Mouse (Mus musculus) hindbrain, embryonic 10.5 days (tissue): Measurements from ENCODE around the gene Ier3. TPM values are rescaled to one million over a fixed set of nuclear protein-coding genes. Genes with fewer than 3 reads are reported as not detected.
"Not testable (repeated sequence)": the region's sequence is repeated elsewhere in the genome, so short reads cannot be mapped to it uniquely, and the experiment has no call there.

Experiments
- DNase-seq: peaks from one replicate; pipeline ENCODE4 v3.0.0-alpha.2; 2017; ENCODE audit warnings: low spot score
- H3K27ac ChIP-seq: fragments of 300-500 bp; sonication (generic); 2 replicates; pipeline ENCODE4 v1.5.1; 2016; ENCODE audit warnings: mild to moderate bottlenecking, moderate library complexity
- H3K27me3 ChIP-seq: fragments of 300-500 bp; sonication (generic); 2 replicates; pipeline ENCODE4 v1.6.1; 2016; ENCODE audit warnings: mild to moderate bottlenecking; ENCODE audit not compliant: poor library complexity, insufficient read depth, severe bottlenecking
- H3K36me3 ChIP-seq: fragments of 300-500 bp; sonication (generic); 2 replicates; pipeline ENCODE4 v1.6.1; 2016; ENCODE audit warnings: mild to moderate bottlenecking, moderate library complexity
- H3K4me1 ChIP-seq: fragments of 300-500 bp; sonication (generic); replicated peaks from 2 replicates; pipeline ENCODE4 v1.6.1; 2016; ENCODE audit warnings: mild to moderate bottlenecking
- H3K4me3 ChIP-seq: fragments of 300-500 bp; sonication (generic); 2 replicates; pipeline ENCODE4 v1.5.1; 2016; ENCODE audit warnings: mild to moderate bottlenecking, moderate library complexity
- H3K9me3 ChIP-seq: fragments of 300-500 bp; sonication (generic); 2 replicates; pipeline ENCODE4 v1.6.1; 2016; ENCODE audit warnings: mild to moderate bottlenecking, moderate library complexity
- WGBS: fragments of 180-500 bp; shearing (Covaris S2); methylation state at CpG from one replicate; pipeline ENCODE4 v1.1.7; 2016; 5-methylcytosine and 5-hydroxymethylcytosine counted together
- polyA plus RNA-seq: library from polyadenylated mRNA; unstranded; fragments of >200 nt; fragmentation: Nextera tagmentation; extraction: Ambion mirVana; gene quantifications from 2 replicates; pipeline ENCODE4 v1.2.1, GENCODE M21; 2016

The Ier3 gene
- polyA plus RNA-seq, 1 experiment from 2014 or later, result 4.8 TPM

GRCm38 (mm10) chr17:35833239-35833751 lies 11.8 kb downstream of the Ier3 start:
- Histone ChIP-seq H3K9me3 (no peaks in the 10 kb centered on the region), H3K4me1 (peaks cover 42% of the 10 kb centered on the region), H3K27me3 (no peaks in the 10 kb centered on the region), H3K4me3 (peak overlapping the region; percentile 90; the same call in 1 of the 2 replicates), H3K27ac (no peak overlapping the region), H3K36me3 (peaks cover 81% of the 10 kb centered on the region)
- WGBS, result 28% methylated on average over 5 of the region's 5 CpGs
- DNase-seq, result peak; percentile 39

- no peak for DNase-seq
- H3K27me3 ChIP-seq, result no peaks in the 10 kb centered on the region
- peaks cover 46% of the 10 kb centered on the region for H3K4me1 ChIP-seq
- H3K9me3 ChIP-seq, result no peaks in the 10 kb centered on the region
- no peak overlapping the region for H3K27ac ChIP-seq
- 66% methylated on average over 5 of the region's 5 CpGs for WGBS
- H3K36me3 ChIP-seq, result peaks cover 78% of the 10 kb centered on the region
- H3K4me3 ChIP-seq, result peak overlapping the region; percentile 90
Observed at GRCm38 (mm10) chr17:35833894-35834293, 12.4 kb downstream of the Ier3 start.

- no peak for DNase-seq
- 83% methylated on average over 26 of the region's 26 CpGs for WGBS
Observed at GRCm38 (mm10) chr17:35834696-35835422, 13.4 kb downstream of the Ier3 start.

GRCm38 (mm10) chr17:35835424-35836140 lies 14.1 kb downstream of the Ier3 start:
- peaks cover 65% of the 10 kb centered on the region for H3K36me3 ChIP-seq
- WGBS, result 85% methylated on average over 26 of the region's 26 CpGs
- H3K27ac ChIP-seq, result peak overlapping the region; percentile 3; the same call in 1 of the 2 replicates

More at GRCm38 (mm10) chr17:35834696-35835422, 13.4 kb downstream of the Ier3 start:
- Histone ChIP-seq H3K4me1 (peaks cover 51% of the 10 kb centered on the region), H3K36me3 (peaks cover 72% of the 10 kb centered on the region), H3K27me3 (no peaks in the 10 kb centered on the region), H3K27ac (0 out of 2 replicates have a peak overlapping the region, but pooled peaks have one; percentile 3), H3K9me3 (no peaks in the 10 kb centered on the region), H3K4me3 (peak overlapping the region; percentile 90)

DNA sequence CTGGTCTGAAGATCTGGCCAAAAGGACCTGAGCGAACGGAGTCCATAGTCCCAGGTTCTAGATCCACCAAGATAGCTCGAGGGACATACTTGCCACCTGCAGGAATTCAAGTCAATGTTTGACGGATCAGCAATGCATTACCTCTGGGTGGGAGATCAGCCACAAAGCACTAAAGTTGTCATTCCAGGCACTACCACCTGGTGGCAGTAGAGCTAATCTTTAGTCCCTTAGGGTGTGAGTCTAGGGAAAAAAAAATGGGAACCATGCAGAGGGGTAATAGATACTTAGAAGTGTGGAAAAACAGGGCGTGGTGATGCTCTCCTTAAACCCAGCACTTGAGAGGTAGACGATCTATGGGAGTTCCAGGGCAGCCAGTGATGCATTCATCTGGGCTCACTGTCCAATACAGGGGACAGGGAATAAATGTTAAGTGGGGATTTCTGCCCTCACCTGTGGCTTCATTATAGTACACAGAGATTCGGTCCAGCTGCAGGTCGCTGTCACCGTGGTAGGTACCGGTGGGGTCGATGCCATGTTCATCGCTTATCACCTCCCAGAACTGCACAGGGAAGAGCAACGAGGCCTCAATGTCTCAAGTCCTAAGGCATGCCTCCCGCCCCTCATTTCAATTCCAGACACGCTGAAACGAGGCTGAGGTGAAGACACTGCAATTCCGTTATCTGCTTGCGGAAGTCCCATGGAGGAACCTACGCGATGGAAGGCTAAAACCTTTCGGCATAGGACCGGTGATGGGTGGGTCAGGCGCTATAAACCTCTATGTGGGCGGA lies 14.9 kb downstream of the Ier3 start:
- H3K4me1 ChIP-seq, result peaks cover 41% of the 10 kb centered on the region
- 11% methylated on average over 24 of the region's 24 CpGs for WGBS
- DNase-seq, result peak; percentile 75
- no peaks in the 10 kb centered on the region for H3K9me3 ChIP-seq
- peaks cover 57% of the 10 kb centered on the region for H3K36me3 ChIP-seq
- H3K27me3 ChIP-seq, result no peaks in the 10 kb centered on the region
- H3K4me3 ChIP-seq, result peak overlapping the region; percentile 90
- H3K27ac ChIP-seq, result peak overlapping the region; percentile 99

More at GRCm38 (mm10) chr17:35835424-35836140, 14.1 kb downstream of the Ier3 start:
- H3K9me3 ChIP-seq, result no peaks in the 10 kb centered on the region
- H3K4me3 ChIP-seq, result peak overlapping the region; percentile 90
- no peaks in the 10 kb centered on the region for H3K27me3 ChIP-seq
- DNase-seq, result no peak
- peaks cover 46% of the 10 kb centered on the region for H3K4me1 ChIP-seq

DNA sequence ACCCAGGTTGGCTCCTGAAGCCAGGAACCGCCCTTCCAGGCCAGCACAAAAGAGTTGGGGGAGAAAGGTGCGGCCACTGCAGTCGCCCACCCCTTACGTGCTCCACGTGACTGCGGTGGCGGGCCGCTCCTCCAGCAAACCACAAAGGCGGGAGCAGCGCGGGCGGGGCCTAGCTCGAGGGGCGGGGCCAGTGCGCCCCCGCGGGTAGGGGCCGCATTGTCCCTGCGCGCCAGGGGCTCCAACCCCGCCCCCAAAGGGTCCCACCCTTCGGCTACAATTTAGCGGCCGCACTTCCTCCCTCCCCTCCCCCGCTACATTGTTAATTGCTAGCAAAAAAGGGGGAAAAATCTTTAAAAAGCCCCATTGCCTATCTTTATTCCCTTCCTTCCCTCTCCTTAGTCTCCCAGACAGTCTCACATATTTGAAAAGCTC lies 15.5 kb downstream of the Ier3 start:
- Histone ChIP-seq H3K36me3 (peaks cover 50% of the 10 kb centered on the region), H3K9me3 (no peaks in the 10 kb centered on the region), H3K4me1 (peaks cover 43% of the 10 kb centered on the region), H3K4me3 (peak overlapping the region; percentile 90), H3K27ac (peak overlapping the region; percentile 99), H3K27me3 (no peaks in the 10 kb centered on the region)
- under 1% methylated on average over 25 of the region's 25 CpGs for WGBS
- DNase-seq, result peak; percentile 92

GRCm38 (mm10) chr17:35837487-35837886 lies 16.0 kb downstream of the Ier3 start:
- Histone ChIP-seq H3K4me1 (peaks cover 48% of the 10 kb centered on the region), H3K27ac (peak overlapping the region; percentile 99), H3K36me3 (peaks cover 46% of the 10 kb centered on the region), H3K27me3 (no peaks in the 10 kb centered on the region), H3K9me3 (no peaks in the 10 kb centered on the region), H3K4me3 (peak overlapping the region; percentile 90)
- peak; percentile 63 for DNase-seq
- WGBS, result under 1% methylated on average over 18 of the region's 18 CpGs

- Histone ChIP-seq H3K4me3 (peak within 1 kb of the TSS; percentile 90), H3K4me1 (peaks cover 54% of the 10 kb centered on the region), H3K9me3 (no peaks in the 10 kb centered on the region), H3K27me3 (no peaks in the 10 kb centered on the region), H3K36me3 (peaks cover 39% of the 10 kb centered on the region), H3K27ac (peak within 1 kb of the TSS; percentile 99)
- peak; percentile 96 for DNase-seq
- WGBS, result 1% methylated on average over 29 of the region's 29 CpGs
Observed at GRCm38 (mm10) chr17:35838122-35838544, 16.6 kb downstream of the Ier3 start, which contains the start of gene Tubb5. Gene Tubb5 (minus strand): TSS chr17:35838306.

GRCm38 (mm10) chr17:35838570-35838969 lies 17.1 kb downstream of the Ier3 start:
- whole genome bisulfite sequencing, result 3% methylated on average over 5 of the region's 5 CpGs
- Histone ChIP-seq H3K9me3 (no peaks in the 10 kb centered on the region), H3K27me3 (no peaks in the 10 kb centered on the region), H3K36me3 (peaks cover 35% of the 10 kb centered on the region), H3K27ac (peak overlapping the region; percentile 99), H3K4me3 (peak overlapping the region; percentile 90), H3K4me1 (peaks cover 56% of the 10 kb centered on the region)
- peak; percentile 55 for DNase-seq

DNA sequence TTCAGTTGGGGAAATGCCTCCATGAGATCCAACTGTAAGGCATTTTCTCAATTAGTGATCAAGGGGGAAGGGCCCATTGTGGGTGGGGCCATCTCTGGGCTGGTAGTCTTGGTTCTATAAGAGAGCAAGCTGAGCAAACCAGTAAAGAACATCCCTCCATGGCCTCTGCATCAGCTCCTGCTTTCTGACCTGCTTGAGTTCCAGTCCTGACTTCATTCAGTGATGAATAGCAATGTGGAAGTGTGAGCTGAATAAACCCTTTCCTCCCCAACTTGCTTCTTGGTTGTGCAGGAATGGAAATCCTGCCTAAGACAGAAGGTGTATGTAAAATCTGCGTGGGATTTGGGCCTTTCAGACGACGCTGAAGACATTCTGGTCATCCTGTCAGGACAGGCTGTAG lies 17.5 kb downstream of the Ier3 start:
- peak overlapping the region; percentile 99 for H3K27ac ChIP-seq
- not testable (repeated sequence) for H3K27me3 ChIP-seq, DNase-seq, H3K9me3 ChIP-seq
- H3K36me3 ChIP-seq, result peaks cover 31% of the 10 kb centered on the region
- peaks cover 54% of the 10 kb centered on the region for H3K4me1 ChIP-seq
- WGBS, result 59% methylated on average over 3 of the region's 3 CpGs
- H3K4me3 ChIP-seq, result peak overlapping the region; percentile 90

GRCm38 (mm10) chr17:35840561-35840960 lies 19.1 kb downstream of the Ier3 start:
- Histone ChIP-seq H3K9me3 (no peaks in the 10 kb centered on the region), H3K4me1 (peaks cover 40% of the 10 kb centered on the region), H3K27ac (peak overlapping the region; percentile 88), H3K4me3 (peak overlapping the region; percentile 60), H3K27me3 (no peaks in the 10 kb centered on the region), H3K36me3 (peaks cover 31% of the 10 kb centered on the region)
- 57% methylated on average over 14 of the region's 14 CpGs for WGBS
- DNase-seq, result no peak
